Mouse (Mus musculus) right cerebral cortex, postnatal 4 days (tissue): ENCODE data around the gene Cmip.

Experiments
- DNase-seq: peaks from one replicate; pipeline ENCODE4 v3.0.0-alpha.2; 2022

Gene Cmip

GRCm38 (mm10) chr8:117258576-117259040, 1.7 kb downstream of the Cmip start:
- no peak for DNase-seq

GRCm38 (mm10) chr8:117259431-117260001, 2.7 kb downstream of the Cmip start:
- DNase-seq: no peak

DNA sequence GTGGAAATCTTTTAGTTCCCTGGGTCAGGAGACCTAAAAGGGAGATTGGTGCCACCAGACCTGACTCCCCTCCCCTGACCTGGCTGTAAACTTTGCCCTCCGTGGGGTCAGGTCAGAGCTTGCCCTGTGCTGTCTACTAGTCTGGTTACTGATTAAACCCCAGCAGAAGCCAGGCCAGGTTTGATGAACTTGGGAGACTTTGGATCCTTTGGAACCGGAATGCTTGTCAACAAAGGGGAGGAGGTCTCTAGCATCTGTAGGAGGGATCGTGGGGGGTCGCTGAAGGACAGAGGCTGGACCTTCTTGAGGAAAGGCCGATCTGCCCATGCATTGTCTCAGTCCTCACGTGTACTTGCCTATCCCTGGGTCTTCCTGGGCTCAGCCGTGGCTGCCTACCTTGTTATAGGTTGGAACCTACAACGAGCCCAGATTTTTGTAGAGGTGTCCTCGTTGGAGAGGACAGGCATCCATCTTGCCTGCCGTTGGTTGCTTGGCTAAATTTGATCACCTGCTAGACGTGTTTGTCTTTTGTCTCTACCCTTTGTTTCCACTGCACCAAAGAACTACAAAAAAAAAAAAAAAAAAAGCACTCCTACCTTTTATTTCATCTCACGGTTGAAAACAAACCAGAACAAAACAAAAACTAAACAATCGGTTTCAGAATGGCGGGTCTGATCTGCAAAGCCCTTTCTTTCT, 3.5 kb downstream of the Cmip start:
- no peak for DNase-seq

DNA sequence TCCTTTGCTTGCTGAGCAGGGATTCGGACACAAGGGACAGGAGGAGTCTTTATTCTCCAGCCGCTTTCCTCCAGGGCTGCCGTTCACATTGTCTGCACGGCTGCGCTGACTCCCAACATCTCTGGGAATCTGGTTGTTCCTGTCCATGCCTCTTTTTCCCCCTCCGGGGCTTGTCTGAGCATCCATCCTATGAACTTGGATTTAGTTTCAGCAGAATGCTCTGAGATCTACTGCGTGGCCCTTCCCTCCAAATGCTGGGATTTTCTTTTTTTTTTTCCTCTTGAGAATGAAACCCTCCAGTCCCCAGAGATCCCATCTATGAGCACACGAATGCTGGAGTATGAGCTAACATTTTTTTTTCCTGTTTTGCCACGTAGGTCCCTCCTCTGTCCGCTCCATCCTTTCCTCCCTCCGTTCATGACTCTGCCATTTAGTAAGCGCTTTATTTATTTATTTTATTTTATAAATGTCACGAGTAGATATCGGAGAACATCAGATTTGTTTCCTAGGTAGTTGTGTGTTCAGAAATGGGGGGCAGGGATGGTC, 4.1 kb downstream of the Cmip start:
- DNase-seq: peak; percentile 33

DNA sequence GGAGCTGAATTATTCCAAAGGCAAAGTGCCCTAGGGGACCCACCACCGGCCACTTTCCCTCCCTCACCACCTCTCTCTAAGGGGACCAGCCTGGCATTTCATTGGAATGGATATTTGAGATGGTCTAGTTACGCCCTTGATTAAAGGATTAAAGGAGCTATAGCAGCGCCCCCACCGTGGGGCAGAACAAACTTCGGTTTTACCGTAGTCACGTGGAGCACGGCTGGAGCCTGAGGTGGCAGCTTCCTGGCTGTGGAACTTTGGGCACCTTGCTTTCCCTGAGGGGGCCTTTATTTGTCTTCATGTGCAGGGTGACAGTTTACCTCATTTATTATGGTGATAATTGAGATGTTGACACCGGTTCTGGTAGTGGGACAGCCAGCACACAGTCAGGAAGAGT, 4.8 kb downstream of the Cmip start:
- no peak for DNase-seq

GRCm38 (mm10) chr8:117262685-117263084, 5.8 kb downstream of the Cmip start:
- DNase-seq: no peak

- DNase-seq: no peak
Observed at GRCm38 (mm10) chr8:117263442-117263841, 6.6 kb downstream of the Cmip start.

- DNase-seq: no peak
Observed at GRCm38 (mm10) chr8:117265079-117265478, 8.2 kb downstream of the Cmip start.

- DNase-seq: no peak
Observed at GRCm38 (mm10) chr8:117267403-117268129, 10.7 kb downstream of the Cmip start.

GRCm38 (mm10) chr8:117278234-117278633, 21.4 kb downstream of the Cmip start:
- DNase-seq: no peak

GRCm38 (mm10) chr8:117278668-117279132, 21.8 kb downstream of the Cmip start:
- DNase-seq: no peak

DNA sequence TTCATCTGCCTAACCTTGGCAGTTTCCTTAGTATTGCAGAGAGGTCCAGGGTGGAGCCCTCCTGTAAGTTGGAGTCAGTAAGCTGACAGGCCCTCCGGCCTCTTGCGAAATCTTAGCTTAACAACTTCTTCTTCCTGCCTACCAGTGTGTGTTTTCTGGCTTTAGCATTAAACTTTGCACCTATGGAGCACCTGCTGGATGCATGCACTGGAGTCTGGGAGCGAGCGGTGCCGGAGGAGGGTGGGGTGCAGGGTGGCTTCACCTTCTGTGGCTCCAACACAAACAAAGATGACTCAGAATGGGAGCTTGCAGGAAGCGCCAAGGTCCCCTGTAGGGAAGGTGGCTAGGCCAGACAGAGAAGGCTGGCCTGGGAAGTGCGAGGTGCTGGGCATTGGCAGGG, 23.6 kb downstream of the Cmip start:
- DNase-seq: no peak

GRCm38 (mm10) chr8:117281676-117282075, 24.8 kb downstream of the Cmip start:
- DNase-seq: no peak

- DNase-seq: no peak
Observed at GRCm38 (mm10) chr8:117282141-117282950, 25.5 kb downstream of the Cmip start.

- DNase-seq: no peak
Observed at GRCm38 (mm10) chr8:117284768-117285484, 28.1 kb downstream of the Cmip start.

GRCm38 (mm10) chr8:117287966-117288365, 31.1 kb downstream of the Cmip start:
- DNase-seq: no peak

- DNase-seq: no peak
Observed at GRCm38 (mm10) chr8:117289016-117289415, 32.2 kb downstream of the Cmip start.

- no peak for DNase-seq
Observed at GRCm38 (mm10) chr8:117290506-117290905, 33.6 kb downstream of the Cmip start.

DNA sequence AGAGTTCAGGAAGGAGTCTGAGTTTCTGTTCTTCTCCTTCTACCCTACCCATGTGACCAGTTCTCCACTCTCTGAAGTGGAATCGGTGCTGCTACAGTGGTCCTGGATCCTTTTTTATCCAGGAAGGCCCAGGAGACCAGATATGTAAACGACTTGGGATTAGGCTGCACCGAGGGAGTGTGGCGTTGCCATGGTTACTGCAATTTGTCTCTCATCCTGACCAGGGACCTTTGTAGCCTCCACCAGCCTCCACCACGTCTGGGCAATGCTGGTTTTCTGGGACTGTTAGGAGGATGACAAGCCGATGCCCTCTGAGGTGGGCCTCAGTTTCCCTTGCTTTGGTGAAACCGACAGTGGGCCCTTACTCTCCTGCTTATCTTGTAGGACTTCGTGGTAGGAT, 35.4 kb downstream of the Cmip start:
- DNase-seq: no peak

- no peak for DNase-seq
Observed at GRCm38 (mm10) chr8:117294812-117295211, 37.9 kb downstream of the Cmip start.

- DNase-seq: no peak
Observed at GRCm38 (mm10) chr8:117297913-117298518, 41.2 kb downstream of the Cmip start.

GRCm38 (mm10) chr8:117299204-117299603, 42.3 kb downstream of the Cmip start:
- no peak for DNase-seq
